Mouse (Mus musculus): Measurements from ENCODE around the gene Ipmk. TPM values are rescaled to one million over a fixed set of nuclear protein-coding genes. Genes with fewer than 3 reads are reported as not detected.

The Ipmk gene
- polyA plus RNA-seq, 2 experiments: 5.1 to 7.9 TPM

DNA sequence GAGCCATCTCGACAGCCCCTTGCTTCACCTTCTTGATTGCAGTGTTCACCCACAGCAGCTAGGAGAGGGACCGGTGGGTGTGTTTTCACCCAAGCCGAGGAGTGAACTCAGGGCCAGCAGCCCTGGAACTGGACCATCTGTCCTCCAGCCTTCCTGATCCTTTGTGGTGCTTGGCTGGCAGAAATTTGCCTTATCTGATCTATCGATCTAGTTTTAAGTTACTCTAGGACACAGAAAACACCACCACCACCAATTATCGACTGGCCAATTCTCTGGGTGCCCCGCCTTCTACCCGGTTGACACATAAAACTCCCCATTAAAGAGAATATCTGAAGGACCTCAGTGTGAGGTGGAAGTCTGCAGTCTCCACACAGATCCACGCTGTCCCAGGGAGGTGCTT, 23.9 kb upstream of the Ipmk start:
- Histone ChIP-seq H3K27me3 (ENCODE audit: control insufficient read depth, insufficient read depth, low read length) (no peaks in the 10 kb centered on the region), H3K4me1 (replicated peaks; ENCODE audit: control insufficient read depth in 2 of 2, insufficient read depth in 2 of 2, low read length in 1 of 2) (no peaks in the 10 kb centered on the region), H3K4me2 (ENCODE audit: low read depth) (no peak overlapping the region), H3K36me3 (replicated peaks; ENCODE audit: control insufficient read depth, insufficient read depth, low read depth) (no peaks in the 10 kb centered on the region), H3K4me3 (ENCODE audit: insufficient read depth in 1 of 2, low read depth in 2 of 2, low read length in 2 of 2) (no peak overlapping the region), H3K9me3 (ENCODE audit: control insufficient read depth, low read length) (no peaks in the 10 kb centered on the region), H3K9ac (replicated peaks) (no peak overlapping the region), H3K27ac (no peak overlapping the region)
- no peak for DNase-seq (ENCODE audit: low read depth in 3 of 3, low spot score in 3 of 3)
- TF ChIP-seq CTCF (IDR thresholded peaks at IDR 0.05; ENCODE audit: low read depth): no peak
- TF ChIP-seq EP300 (IDR thresholded peaks at IDR 0.05; ENCODE audit: low read depth): no peak
- ATAC-seq (ENCODE audit: insufficient read depth): no peak
- WGBS (ENCODE audit: insufficient replicate concordance): 63% methylated on average over 8 of the region's 8 CpGs

DNA sequence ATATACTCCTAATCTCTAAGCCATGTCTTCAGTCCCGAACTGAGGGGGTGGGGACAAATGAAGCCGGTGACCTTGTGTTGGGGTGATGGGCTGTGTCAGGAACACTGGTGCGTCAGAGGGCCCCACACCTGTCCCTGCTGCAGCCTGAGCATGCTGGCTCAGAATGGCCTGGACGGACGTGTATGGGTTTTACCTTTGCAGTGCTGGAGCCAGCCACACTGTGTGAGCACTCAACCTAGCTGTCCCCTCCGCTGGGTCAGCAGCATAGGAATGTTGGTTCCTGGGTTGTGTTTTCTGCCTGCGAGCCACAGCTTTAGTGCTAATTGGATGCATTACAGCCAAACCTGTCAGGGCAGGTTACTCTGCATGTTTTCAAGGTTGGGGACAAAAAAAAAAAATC, 21.4 kb upstream of the Ipmk start:
- no peak overlapping the region for H3K9ac ChIP-seq (replicated peaks)
- WGBS (ENCODE audit: insufficient replicate concordance): 60% methylated on average over 7 of the region's 7 CpGs
- no peak for ATAC-seq (ENCODE audit: insufficient read depth)
- H3K9me3 ChIP-seq (ENCODE audit: control insufficient read depth, low read length): no peaks in the 10 kb centered on the region
- no peak overlapping the region for H3K4me3 ChIP-seq (ENCODE audit: insufficient read depth in 1 of 2, low read depth in 2 of 2, low read length in 2 of 2)
- DNase-seq (ENCODE audit: low read depth in 3 of 3, low spot score in 3 of 3): no peak
- no peaks in the 10 kb centered on the region for H3K4me1 ChIP-seq (replicated peaks; ENCODE audit: control insufficient read depth in 2 of 2, insufficient read depth in 2 of 2, low read length in 1 of 2)
- peaks cover 10% of the 10 kb centered on the region for H3K36me3 ChIP-seq (replicated peaks; ENCODE audit: control insufficient read depth, insufficient read depth, low read depth)
- no peak overlapping the region for H3K27ac ChIP-seq
- H3K27me3 ChIP-seq (ENCODE audit: control insufficient read depth, insufficient read depth, low read length): no peaks in the 10 kb centered on the region
- H3K4me2 ChIP-seq (ENCODE audit: low read depth): no peak overlapping the region
- TF ChIP-seq EP300 (IDR thresholded peaks at IDR 0.05; ENCODE audit: low read depth) (no peak), CTCF (IDR thresholded peaks at IDR 0.05; ENCODE audit: low read depth) (no peak)

GRCm38 (mm10) chr10:71326789-71327188, 20.8 kb upstream of the Ipmk start:
- Histone ChIP-seq H3K4me3 (ENCODE audit: insufficient read depth in 1 of 2, low read depth in 2 of 2, low read length in 2 of 2) (no peak overlapping the region), H3K27me3 (ENCODE audit: control insufficient read depth, insufficient read depth, low read length) (no peaks in the 10 kb centered on the region), H3K9ac (replicated peaks) (no peak overlapping the region), H3K9me3 (ENCODE audit: control insufficient read depth, low read length) (no peaks in the 10 kb centered on the region), H3K27ac (no peak overlapping the region), H3K4me1 (replicated peaks; ENCODE audit: control insufficient read depth in 2 of 2, insufficient read depth in 2 of 2, low read length in 1 of 2) (no peaks in the 10 kb centered on the region), H3K36me3 (replicated peaks; ENCODE audit: control insufficient read depth, insufficient read depth, low read depth) (peaks cover 11% of the 10 kb centered on the region), H3K4me2 (ENCODE audit: low read depth) (no peak overlapping the region)
- TF ChIP-seq CTCF (IDR thresholded peaks at IDR 0.05; ENCODE audit: low read depth) (peak; percentile 95), EP300 (IDR thresholded peaks at IDR 0.05; ENCODE audit: low read depth) (no peak)
- ATAC-seq (ENCODE audit: insufficient read depth) (no peak), DNase-seq (ENCODE audit: low read depth in 3 of 3, low spot score in 3 of 3) (no peak)
- WGBS (ENCODE audit: insufficient replicate concordance): 14% methylated on average over 7 of the region's 7 CpGs

GRCm38 (mm10) chr10:71327386-71327785, 20.2 kb upstream of the Ipmk start:
- Histone ChIP-seq H3K27me3 (ENCODE audit: control insufficient read depth, insufficient read depth, low read length) (no peaks in the 10 kb centered on the region), H3K4me3 (ENCODE audit: insufficient read depth in 1 of 2, low read depth in 2 of 2, low read length in 2 of 2) (no peak overlapping the region), H3K36me3 (replicated peaks; ENCODE audit: control insufficient read depth, insufficient read depth, low read depth) (peaks cover 11% of the 10 kb centered on the region), H3K27ac (no peak overlapping the region), H3K9ac (replicated peaks) (no peak overlapping the region), H3K9me3 (ENCODE audit: control insufficient read depth, low read length) (no peaks in the 10 kb centered on the region), H3K4me2 (ENCODE audit: low read depth) (no peak overlapping the region), H3K4me1 (replicated peaks; ENCODE audit: control insufficient read depth in 2 of 2, insufficient read depth in 2 of 2, low read length in 1 of 2) (no peaks in the 10 kb centered on the region)
- no peak for DNase-seq (ENCODE audit: low read depth in 3 of 3, low spot score in 3 of 3)
- TF ChIP-seq EP300 (IDR thresholded peaks at IDR 0.05; ENCODE audit: low read depth): no peak
- no peak for TF ChIP-seq CTCF (IDR thresholded peaks at IDR 0.05; ENCODE audit: low read depth)
- ATAC-seq (ENCODE audit: insufficient read depth): no peak
- WGBS (ENCODE audit: insufficient replicate concordance): 80% methylated on average over 10 of the region's 10 CpGs

- Histone ChIP-seq H3K4me1 (replicated peaks; ENCODE audit: control insufficient read depth in 2 of 2, insufficient read depth in 2 of 2, low read length in 1 of 2) (no peaks in the 10 kb centered on the region), H3K27ac (no peak overlapping the region), H3K4me3 (ENCODE audit: insufficient read depth in 1 of 2, low read depth in 2 of 2, low read length in 2 of 2) (no peak overlapping the region), H3K9me3 (ENCODE audit: control insufficient read depth, low read length) (no peaks in the 10 kb centered on the region), H3K27me3 (ENCODE audit: control insufficient read depth, insufficient read depth, low read length) (no peaks in the 10 kb centered on the region), H3K4me2 (ENCODE audit: low read depth) (no peak overlapping the region), H3K36me3 (replicated peaks; ENCODE audit: control insufficient read depth, insufficient read depth, low read depth) (peaks cover 11% of the 10 kb centered on the region), H3K9ac (replicated peaks) (no peak overlapping the region)
- no peak for TF ChIP-seq CTCF (IDR thresholded peaks at IDR 0.05; ENCODE audit: low read depth)
- TF ChIP-seq EP300 (IDR thresholded peaks at IDR 0.05; ENCODE audit: low read depth): no peak
- 73% methylated on average over 6 of the region's 6 CpGs for WGBS (ENCODE audit: insufficient replicate concordance)
- ATAC-seq (ENCODE audit: insufficient read depth) (no peak), DNase-seq (ENCODE audit: low read depth in 3 of 3, low spot score in 3 of 3) (no peak)
Measured at GRCm38 (mm10) chr10:71328382-71328781, 19.2 kb upstream of the Ipmk start.

Measured in liver, embryonic 14.5 days (tissue).